Mouse (Mus musculus): Measurements from ENCODE around the gene Scpep1.

DNA sequence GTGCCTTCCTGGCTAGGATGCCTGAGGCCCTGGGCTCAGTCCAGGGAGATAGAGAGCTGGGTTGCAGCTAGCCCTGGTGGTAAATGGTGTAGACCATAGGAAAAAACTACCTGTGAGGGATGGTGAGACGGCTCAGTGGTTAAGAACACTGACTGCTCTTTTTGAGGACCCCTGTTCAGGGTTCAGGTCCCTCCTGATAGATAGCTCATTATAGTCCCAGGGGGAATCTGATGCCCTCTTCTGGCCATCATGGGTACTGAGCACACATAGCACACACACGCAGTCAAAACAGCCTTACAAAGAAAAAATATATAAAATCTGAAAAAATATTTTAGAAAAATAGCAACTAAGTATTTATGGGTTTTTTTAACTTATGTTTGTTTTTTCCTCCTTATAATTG is 21.1 kb upstream of the Scpep1 start:
- TF ChIP-seq POLR2A (IDR thresholded peaks at IDR 0.05; ENCODE audit: borderline replicate concordance, control insufficient read depth, low read depth, low read length) (no peak), CTCF (IDR thresholded peaks at IDR 0.05; ENCODE audit: control insufficient read depth, insufficient read depth, low read length) (0 out of 2 replicates have a peak, but pooled peaks have one; percentile 6)
